Mouse (Mus musculus) G1E (cell line): ENCODE results near the gene Mgat4b.

ENCODE experiments used
- CTCF ChIP-seq: IDR thresholded peaks from 2 replicates; pipeline ENCODE4 v1.5.1; 2012; ENCODE audit warnings: low read depth, low read length, inconsistent platforms, mixed read lengths
- GATA1 ChIP-seq: IDR thresholded peaks from 2 replicates; pipeline ENCODE4 v1.6.1; 2012; ENCODE audit warnings: borderline replicate concordance, low read length, inconsistent platforms, mixed read lengths

- TF ChIP-seq CTCF (no peak), GATA1 (no peak)
These were observed 30.0 kb upstream of the Mgat4b start for GRCm38 (mm10) chr11:50180478-50181231.
